Mouse (Mus musculus) lung, adult 10 weeks (tissue): Measurements from ENCODE around the gene Treml4. TPM values are rescaled to one million over a fixed set of nuclear protein-coding genes. Genes with fewer than 3 reads are reported as not detected.

Experiments
- polyA plus RNA-seq: library from polyadenylated mRNA; stranded (reverse); fragments of 350-450 nt; fragmentation: Illumina TruSeq; extraction: RNeasy Lipid Tissue Mini Kit (QIAGEN cat#74804); gene quantifications from one replicate; pipeline ENCODE4 v1.2.3, GENCODE M21; 2014; ENCODE audit warnings: low read depth, low replicate concordance; ENCODE audit not compliant: insufficient read depth

Gene Treml4
- polyA plus RNA-seq: 4.6 TPM

DNA sequence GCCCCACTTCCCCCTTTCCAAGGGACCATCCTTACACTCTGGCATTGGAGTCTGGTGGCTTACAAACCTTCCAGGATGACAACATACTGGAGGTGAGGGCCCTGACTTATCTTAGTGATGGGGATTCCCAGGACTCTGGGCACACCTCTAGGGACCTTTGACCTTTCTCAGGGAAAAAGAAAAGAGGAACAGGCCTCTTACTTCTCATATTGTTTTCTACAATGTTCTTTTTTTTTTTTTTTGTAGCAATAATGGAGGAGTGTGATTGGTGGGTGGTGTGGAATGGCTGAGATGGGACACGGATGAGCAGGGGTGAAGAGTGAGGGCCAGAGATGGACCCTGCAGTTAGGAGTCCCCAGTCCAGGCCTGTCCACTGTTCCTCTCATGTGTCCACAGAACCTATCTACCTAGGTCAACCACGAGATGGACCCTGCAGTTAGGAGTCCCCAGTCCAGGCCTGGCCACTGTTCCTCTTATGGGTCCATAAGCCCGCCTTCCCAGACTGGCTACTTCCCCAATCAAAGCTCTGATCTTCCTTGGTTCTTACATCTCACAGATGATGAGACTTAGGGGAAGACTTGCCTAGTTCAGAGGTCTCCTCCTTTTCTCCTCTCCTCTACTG is at the start of gene Treml4:
TSS of gene Treml4 (plus strand) at position 555 of the 622 bp plus-strand sequence.

DNA sequence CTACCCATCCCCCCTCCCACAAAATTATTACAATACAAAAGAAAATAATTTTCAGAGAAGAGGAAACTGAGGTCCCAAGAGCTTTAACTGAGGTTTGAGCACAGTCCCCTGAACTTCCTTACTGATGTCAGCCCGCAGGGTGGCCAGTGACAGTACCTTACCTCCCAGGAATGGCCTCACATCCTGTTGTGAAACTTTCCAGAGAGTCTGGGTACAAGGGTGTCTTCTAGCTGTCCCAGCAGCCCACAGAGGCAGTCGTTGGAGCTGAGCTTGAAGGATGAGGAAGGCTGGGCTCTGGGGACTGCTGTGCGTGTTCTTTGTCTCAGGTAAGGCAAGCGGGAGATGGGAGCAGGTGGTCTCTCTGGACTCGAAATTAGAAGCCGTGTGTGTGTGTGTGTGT is 31.6 kb upstream of the Treml4 start, which contains the start of gene Trem1:
TSS of gene Trem1 (plus strand) at position 251 of the 400 bp plus-strand sequence.

DNA sequence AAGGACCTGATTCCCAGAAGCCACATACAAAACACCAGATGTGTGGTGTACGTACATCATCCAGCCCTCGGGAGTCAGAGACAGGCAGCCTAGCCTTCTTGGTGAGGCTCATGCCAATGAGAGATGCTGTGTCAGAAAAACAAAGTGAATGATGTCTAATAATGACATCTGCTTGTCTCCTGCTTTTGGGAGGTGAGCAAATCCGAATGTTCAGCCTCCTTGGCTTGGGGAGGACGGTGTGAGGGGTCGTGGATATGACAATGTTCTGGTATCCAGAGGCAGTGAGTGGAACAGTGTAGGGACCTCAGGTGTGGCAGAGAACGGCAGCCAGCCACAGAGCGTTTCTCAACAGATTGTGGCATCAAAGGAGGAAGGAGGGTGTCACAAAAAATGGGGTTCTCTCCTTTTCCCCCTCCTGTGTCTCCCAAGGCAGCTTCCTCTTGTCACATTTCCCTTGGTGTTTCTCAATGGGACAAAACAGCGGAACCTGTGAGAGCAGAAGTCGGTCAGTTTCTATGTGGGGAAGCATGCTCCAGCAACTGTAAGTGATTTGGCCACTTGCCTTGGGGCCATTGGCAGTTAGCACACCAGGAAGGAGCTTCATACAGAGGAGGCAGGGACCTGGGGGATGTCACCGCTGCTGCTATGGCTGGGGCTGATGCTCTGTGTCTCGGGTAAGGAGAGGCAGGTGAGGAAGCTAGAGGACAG is 16.7 kb upstream of the Treml4 start, which contains the start of gene Trem3:
TSS of gene Trem3 (plus strand) at position 557 of the 708 bp plus-strand sequence.

DNA sequence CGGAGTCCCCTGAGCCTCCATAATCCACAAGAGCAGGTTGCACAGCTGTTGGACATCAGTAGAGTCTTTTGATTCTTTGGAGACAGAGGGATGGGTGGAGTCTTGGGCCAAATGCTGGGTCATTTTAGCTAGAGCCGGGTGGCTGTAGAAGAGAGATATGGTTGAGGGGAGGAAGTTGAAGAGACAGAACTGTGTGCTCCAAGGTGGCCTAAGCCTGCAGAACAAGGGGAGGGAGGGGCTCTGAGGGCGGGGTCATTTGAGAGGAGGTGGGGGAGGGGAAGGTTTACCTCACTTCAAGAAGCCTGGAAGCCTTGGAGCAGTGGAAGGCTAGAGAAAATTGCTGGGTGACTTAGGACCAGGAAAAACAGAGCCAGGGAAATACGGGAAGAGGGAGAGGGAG is 35.1 kb downstream of the Treml4 start, which contains the start of gene Treml2:
TSS of gene Treml2 (plus strand) at position 296 of the 400 bp plus-strand sequence.

DNA sequence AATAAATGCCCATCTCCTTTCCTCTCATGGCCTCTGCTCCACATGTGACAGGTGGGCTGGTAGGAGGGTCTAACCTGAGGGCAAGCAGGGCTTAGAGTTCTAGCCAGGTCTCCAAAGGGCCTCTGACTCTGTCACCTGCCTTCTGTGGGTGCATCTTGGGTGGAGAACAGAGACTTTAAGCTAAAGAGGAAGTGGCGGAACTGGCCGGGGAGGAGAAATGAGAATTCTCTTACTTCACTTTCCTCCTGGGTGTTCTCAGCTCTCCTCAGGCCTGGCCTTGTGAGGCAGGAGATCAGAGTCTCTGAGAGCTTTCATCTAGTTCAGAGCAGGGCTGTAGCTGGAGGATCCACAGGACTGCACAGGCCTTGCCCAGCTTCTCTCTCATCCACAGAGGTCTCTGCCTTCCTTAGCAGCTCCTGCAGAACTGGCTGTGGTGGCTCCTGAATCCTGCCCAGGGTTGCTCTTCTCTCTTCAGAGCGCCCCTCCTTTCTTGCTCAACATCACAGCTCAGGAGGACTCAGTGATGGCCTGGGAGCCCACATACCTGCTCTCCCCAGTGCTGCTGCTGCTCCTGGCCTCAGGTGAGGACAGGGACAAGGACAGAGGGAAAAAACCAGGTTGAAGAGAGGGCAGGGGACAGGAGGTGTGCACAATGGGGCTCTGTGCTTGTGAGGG is 51.9 kb downstream of the Treml4 start, which contains the start of gene B430306N03Rik:
TSS of gene B430306N03Rik (plus strand) at position 237 of the 675 bp plus-strand sequence.

Other genes with a start within 250 kb of the Treml4 start
- not detected for gene 1700122O11Rik, start 226.0 kb upstream of the Treml4 start, polyA plus RNA-seq
- gene 1700067P10Rik, start 175.0 kb upstream of the Treml4 start, polyA plus RNA-seq: not detected
- 0.13 TPM for gene 9830107B12Rik, start 118.0 kb upstream of the Treml4 start, polyA plus RNA-seq
- 1.1 TPM for gene A530064D06Rik, start 97.0 kb upstream of the Treml4 start, polyA plus RNA-seq
- gene Trem1, start 31.5 kb upstream of the Treml4 start, polyA plus RNA-seq: 2.8 TPM
- gene Trem3, start 16.5 kb upstream of the Treml4 start, polyA plus RNA-seq: 3.9 TPM
- gene Treml2, start 35.2 kb downstream of the Treml4 start, polyA plus RNA-seq: 3.2 TPM
- 0.96 TPM for gene B430306N03Rik, start 51.8 kb downstream of the Treml4 start, polyA plus RNA-seq
- gene Trem2, start 82.1 kb downstream of the Treml4 start, polyA plus RNA-seq: 7.0 TPM
- gene Treml1, start 95.6 kb downstream of the Treml4 start, polyA plus RNA-seq: 1.7 TPM
- 19.6 TPM for gene Nfya, start 145.6 kb downstream of the Treml4 start, polyA plus RNA-seq
- gene Oard1, start 145.7 kb downstream of the Treml4 start, polyA plus RNA-seq: 39.8 TPM
- 2.8 TPM for gene Apobec2, start 168.6 kb downstream of the Treml4 start, polyA plus RNA-seq
- gene Tspo2, start 187.2 kb downstream of the Treml4 start, polyA plus RNA-seq: 0.48 TPM
- gene Unc5cl, start 190.6 kb downstream of the Treml4 start, polyA plus RNA-seq: 0.62 TPM